8 mouse cellular contexts compared by ENCODE assay signal in the genomic region with DNA sequence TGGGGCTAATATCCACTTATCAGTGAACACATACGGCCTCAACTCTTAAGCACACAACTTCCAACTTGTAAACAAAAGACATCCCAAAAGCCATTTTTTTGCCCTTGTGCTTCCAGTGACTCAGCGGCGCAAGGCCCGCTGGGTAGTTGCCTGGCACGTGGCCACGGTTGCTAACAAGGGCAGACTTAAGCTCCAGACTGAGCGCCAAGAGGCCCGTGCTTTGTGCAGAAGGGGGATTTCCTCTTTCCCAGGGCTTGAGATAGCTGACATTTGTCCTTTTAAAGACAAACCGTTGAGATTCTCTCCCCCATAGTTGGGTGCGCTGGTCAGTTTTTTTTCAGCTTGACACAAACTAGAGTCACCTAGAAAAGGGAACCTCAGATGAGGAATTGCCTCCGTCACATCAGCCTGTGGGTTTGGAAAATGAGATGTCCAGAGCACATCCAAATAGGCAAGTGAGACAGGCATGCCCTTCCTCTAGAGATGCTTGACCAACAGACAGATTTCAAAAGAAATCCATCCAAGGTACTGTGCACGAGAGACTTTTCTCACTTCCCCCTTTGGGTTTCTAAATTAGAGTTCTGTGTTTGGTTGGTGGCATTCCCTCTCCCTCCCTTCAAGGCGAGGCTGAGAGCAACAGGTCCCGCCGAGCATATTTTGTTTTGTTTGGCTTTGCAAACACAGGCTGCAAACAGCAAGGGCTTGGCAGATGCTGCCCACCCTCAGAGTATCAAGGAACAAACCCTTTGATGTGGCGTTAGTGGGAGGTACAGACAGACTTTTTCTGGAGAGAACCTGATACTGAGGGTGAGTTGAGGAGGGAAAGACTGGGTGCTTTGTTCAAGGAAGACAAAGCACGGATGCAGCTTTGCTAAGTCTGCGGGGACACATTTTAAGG. TPM values are rescaled to one million over a fixed set of nuclear protein-coding genes. Genes with fewer than 3 reads are reported as not detected.
DNase-seq lines count a peak whose midpoint lies in the region; ATAC-seq and TF ChIP-seq lines count a peak whose summit lies in the region.

No protein-coding gene starts in this region.

- H3ac ChIP-seq in myocyte (ENCODE audit: control insufficient read depth, insufficient read length), result no peak overlapping the region

- no peaks in the 10 kb centered on the region for H3K79me2 ChIP-seq in myocyte (ENCODE audit: control insufficient read depth, insufficient read depth)

- TF ChIP-seq POLR2A in myocyte (IDR thresholded peaks at IDR 0.05; ENCODE audit: insufficient read length, low read depth), result peak; percentile 21

- peak; percentile 39 for DNase-seq in cerebellum, adult 11 months
- DNase-seq in kidney, postnatal 0 days (ENCODE audit: low spot score), result peak; percentile 71
- DNase-seq in liver, embryonic 11.5 days (ENCODE audit: low spot score), result no peak

- H3K27ac ChIP-seq in heart, embryonic 13.5 days (replicated peaks), result peak overlapping the region; percentile 90
- peak overlapping the region; percentile 71 for H3K27ac ChIP-seq in kidney, postnatal 0 days
- H3K27ac ChIP-seq in liver, embryonic 11.5 days (ENCODE audit: low read depth, low read length), result peak overlapping the region; percentile 80
- peak overlapping the region; percentile 84 for H3K27ac ChIP-seq in stomach, embryonic 15.5 days

- 33% methylated on average over 18 of the region's 18 CpGs for WGBS in heart, embryonic 13.5 days
- WGBS in kidney, postnatal 0 days, result 36% methylated on average over 18 of the region's 18 CpGs
- 35% methylated on average over 18 of the region's 18 CpGs for WGBS in liver, embryonic 11.5 days
- 19% methylated on average over 18 of the region's 18 CpGs for WGBS in stomach, embryonic 15.5 days

- peak overlapping the region; percentile 53 for H3K4me3 ChIP-seq in heart, embryonic 13.5 days
- H3K4me3 ChIP-seq in kidney, postnatal 0 days (replicated peaks; ENCODE audit: low read depth, low read length), result peak overlapping the region; percentile 10; the same call in 1 of the 2 replicates
- H3K4me3 ChIP-seq in liver, embryonic 11.5 days (ENCODE audit: low read depth, low read length), result peak overlapping the region; percentile 50
- peak overlapping the region; percentile 16 for H3K4me3 ChIP-seq in myocyte
- H3K4me3 ChIP-seq in stomach, embryonic 15.5 days (replicated peaks), result peak overlapping the region; percentile 33

- H3K36me3 ChIP-seq in heart, embryonic 13.5 days, result no peaks in the 10 kb centered on the region
- H3K36me3 ChIP-seq in kidney, postnatal 0 days (ENCODE audit: insufficient read depth, low read length), result no peaks in the 10 kb centered on the region
- H3K36me3 ChIP-seq in liver, embryonic 11.5 days (ENCODE audit: control insufficient read depth, insufficient read depth, low read length), result no peaks in the 10 kb centered on the region
- no peaks in the 10 kb centered on the region for H3K36me3 ChIP-seq in myocyte (ENCODE audit: control insufficient read depth, insufficient read depth)
- no peaks in the 10 kb centered on the region for H3K36me3 ChIP-seq in stomach, embryonic 15.5 days

- peak overlapping the region; percentile 77 for H3K9ac ChIP-seq in heart, embryonic 13.5 days
- H3K9ac ChIP-seq in kidney, postnatal 0 days (ENCODE audit: low read depth, low read length), result peak overlapping the region; percentile 36; the same call in 1 of the 2 replicates
- peak overlapping the region; percentile 64 for H3K9ac ChIP-seq in liver, embryonic 11.5 days (ENCODE audit: low read depth, low read length)
- H3K9ac ChIP-seq in stomach, embryonic 15.5 days, result no peak overlapping the region; the same call in 1 of the 2 replicates

- H3K4me1 ChIP-seq in heart, embryonic 13.5 days, result peaks cover 28% of the 10 kb centered on the region
- H3K4me1 ChIP-seq in kidney, postnatal 0 days (replicated peaks; ENCODE audit: insufficient read depth, low read length), result 0 out of 2 replicates have a peak, but pooled peaks cover 3% of the 10 kb centered on the region
- peaks cover 33% of the 10 kb centered on the region for H3K4me1 ChIP-seq in liver, embryonic 11.5 days (replicated peaks; ENCODE audit: control insufficient read depth, insufficient read depth, low read length)
- H3K4me1 ChIP-seq in stomach, embryonic 15.5 days, result peaks cover 20% of the 10 kb centered on the region

- TF ChIP-seq CTCF in kidney, postnatal 0 days (IDR thresholded peaks at IDR 0.05; ENCODE audit: low read depth), result no peak

- no peak for ATAC-seq in cerebellum, adult (ENCODE audit: insufficient number of reproducible peaks, low FRiP score, low TSS enrichment)
- peak; percentile 49 for ATAC-seq in erythroid progenitor cell, adult 5-6 weeks (replicated peaks; ENCODE audit: low FRiP score, poor library complexity, severe bottlenecking)
- no peak for ATAC-seq in heart, embryonic 13.5 days (ENCODE audit: extremely low read depth, insufficient number of reproducible peaks, low FRiP score, low TSS enrichment)
- ATAC-seq in kidney, postnatal 0 days (replicated peaks; ENCODE audit: low FRiP score, low read depth), result peak; percentile 67
- ATAC-seq in liver, embryonic 11.5 days (replicated peaks; ENCODE audit: low FRiP score), result peak; percentile 9
- ATAC-seq in stomach, embryonic 15.5 days (ENCODE audit: insufficient read depth, low FRiP score, low read depth), result peak; percentile 5; the same call in 1 of the 2 replicates

- no peaks in the 10 kb centered on the region for H3K9me3 ChIP-seq in heart, embryonic 13.5 days
- H3K9me3 ChIP-seq in kidney, postnatal 0 days (replicated peaks; ENCODE audit: low read length), result no peaks in the 10 kb centered on the region
- no peaks in the 10 kb centered on the region for H3K9me3 ChIP-seq in liver, embryonic 11.5 days (ENCODE audit: control insufficient read depth, low read length)
- no peaks in the 10 kb centered on the region for H3K9me3 ChIP-seq in stomach, embryonic 15.5 days

- H3K4me2 ChIP-seq in heart, embryonic 13.5 days, result peak overlapping the region; percentile 76
- peak overlapping the region; percentile 50 for H3K4me2 ChIP-seq in kidney, postnatal 0 days (ENCODE audit: low read length)
- peak overlapping the region; percentile 88 for H3K4me2 ChIP-seq in liver, embryonic 11.5 days
- peak overlapping the region; percentile 97 for H3K4me2 ChIP-seq in myocyte (ENCODE audit: low read depth)
- H3K4me2 ChIP-seq in stomach, embryonic 15.5 days, result peak overlapping the region; percentile 64

- H3K27me3 ChIP-seq in heart, embryonic 13.5 days (replicated peaks), result no peaks in the 10 kb centered on the region
- no peaks in the 10 kb centered on the region for H3K27me3 ChIP-seq in kidney, postnatal 0 days (ENCODE audit: insufficient read depth, low read length)
- H3K27me3 ChIP-seq in liver, embryonic 11.5 days (replicated peaks; ENCODE audit: control insufficient read depth, insufficient read depth, low read length), result no peaks in the 10 kb centered on the region
- no peaks in the 10 kb centered on the region for H3K27me3 ChIP-seq in myocyte (ENCODE audit: control insufficient read depth, insufficient read depth, insufficient read length)
- no peaks in the 10 kb centered on the region for H3K27me3 ChIP-seq in stomach, embryonic 15.5 days (replicated peaks)

TF ChIP-seq in myocyte, 11 proteins besides CTCF, POLR2A, EP300 and RAD21:
- TF ChIP-seq TCF3 (IDR thresholded peaks at IDR 0.05; ENCODE audit: insufficient read length, low read depth) (no peak), MAX (IDR thresholded peaks at IDR 0.05; ENCODE audit: low read depth) (no peak), USF1 (IDR thresholded peaks at IDR 0.05; ENCODE audit: low read depth) (peak; percentile 53), REST (IDR thresholded peaks at IDR 0.05; ENCODE audit: insufficient read depth, insufficient read length) (no peak), MYOD1 (IDR thresholded peaks at IDR 0.05; ENCODE audit: control insufficient read depth in 1 of 3, insufficient read length in 2 of 3, low read depth in 2 of 3) (no peak), E2F4 (IDR thresholded peaks at IDR 0.05; ENCODE audit: insufficient read depth) (no peak)

RNA-seq across cellular contexts. Expression of a gene that starts 26.0 kb away (rescaled TPM):
- total RNA-seq in erythroid progenitor cell, adult 5-6 weeks (2015; ENCODE audit: low replicate concordance), result 8.8 and 31.4 TPM in 2 replicates
- total RNA-seq in erythroid progenitor cell, adult 5-6 weeks (2017; ENCODE audit: low replicate concordance), result 19.9 and 33.4 TPM in 2 replicates
- 13.6 and 16.8 TPM in 2 replicates for polyA plus RNA-seq in heart, embryonic 13.5 days (2015; fragmentation: Nextera tagmentation; extraction: Ambion mirVana)
- 4.5 and 5.1 TPM in 2 replicates for polyA plus RNA-seq in kidney, postnatal 0 days (2015; fragmentation: Nextera tagmentation; extraction: Ambion mirVana)
- polyA plus RNA-seq in liver, embryonic 11.5 days (2014; fragmentation: Nextera tagmentation; extraction: Ambion mirVana), result 25.3 and 32.4 TPM in 2 replicates
- 1.2 TPM for polyA plus RNA-seq in myocyte (2012; fragmentation: generic; extraction: Trizol)
- 5.7 and 6.6 TPM in 2 replicates for polyA plus RNA-seq in stomach, embryonic 15.5 days (2015; fragmentation: Nextera tagmentation; extraction: Ambion mirVana)

Comparison
In these comparisons a context has a peak if more than half of its experiments do, and no peak if none do; other contexts are left out.
1. ATAC-seq: peak in erythroid progenitor cell, adult 5-6 weeks (single experiment), kidney, postnatal 0 days (single experiment), liver, embryonic 11.5 days (single experiment) and stomach, embryonic 15.5 days (single experiment); none in cerebellum, adult (single experiment) and heart, embryonic 13.5 days (single experiment).
2. Peak in every context shown above with its lines, with median percentiles within 50 percentile points of each other: H3K27ac ChIP-seq, H3K4me2 ChIP-seq and H3K4me3 ChIP-seq.